Mouse (Mus musculus) monocyte, adult 2 months (primary cell): ENCODE data around the gene Slc44a1.

Experiments
- DNase-seq, 2 experiments: peaks; one replicate each; pipeline ENCODE4 v3.0.0; 2022; ENCODE audit warnings: low spot score in 2 of 2, low read depth in 1 of 2

Slc44a1 gene

DNA sequence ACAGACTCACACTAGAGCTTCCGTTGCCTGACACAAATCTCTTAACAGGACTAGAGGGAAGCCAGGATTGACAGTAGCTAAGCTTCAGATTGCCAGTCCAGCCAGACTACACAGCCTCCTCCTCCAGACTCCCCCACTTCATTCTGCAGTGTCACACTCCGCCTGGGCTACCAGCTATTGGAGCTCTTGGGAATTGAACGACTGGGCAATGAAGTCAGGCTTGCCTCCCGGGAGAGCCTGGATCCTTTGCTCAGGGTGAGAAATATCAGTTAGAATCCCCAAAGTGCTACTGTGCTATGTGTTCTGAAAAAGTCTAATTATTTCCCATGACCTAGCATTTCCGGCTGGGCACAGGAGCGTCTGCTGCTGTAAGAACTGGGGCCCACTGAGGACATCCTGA lies 9.7 kb upstream of the Slc44a1 start:
- DNase-seq, result no peak

DNA sequence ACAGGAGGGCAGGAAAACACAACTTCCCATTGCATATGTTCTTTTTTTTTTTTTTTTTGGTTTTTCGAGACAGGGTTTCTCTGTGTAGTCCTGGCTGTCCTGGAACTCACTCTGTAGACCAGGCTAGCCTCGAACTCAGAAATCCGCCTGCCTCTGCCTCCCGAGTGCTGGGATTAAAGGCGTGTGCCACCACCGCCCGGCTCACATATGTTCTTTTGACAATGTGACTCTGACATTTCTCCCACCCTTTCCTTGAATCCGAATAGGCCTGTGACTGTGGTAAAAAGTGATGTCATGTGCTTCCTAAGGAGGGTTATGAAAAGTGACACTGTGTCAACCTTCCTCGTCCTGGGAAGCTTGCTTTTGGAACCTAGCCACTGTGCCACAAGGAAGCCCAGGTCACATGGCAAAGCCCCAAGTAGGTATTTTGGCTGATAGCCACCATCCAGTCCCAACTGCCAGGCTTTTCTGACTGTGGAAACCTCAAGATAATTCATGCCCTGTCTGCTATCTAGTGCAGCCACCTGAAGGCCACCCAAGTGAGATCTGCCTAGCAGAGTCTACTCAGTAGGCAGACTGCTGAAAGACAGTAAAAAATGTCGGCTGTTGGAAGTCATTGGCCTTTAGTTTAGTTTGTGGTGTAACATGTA lies 8.5 kb upstream of the Slc44a1 start:
- no peak for DNase-seq

GRCm38 (mm10) chr4:53437110-53437755 lies 3.0 kb upstream of the Slc44a1 start:
- no peak for DNase-seq

DNA sequence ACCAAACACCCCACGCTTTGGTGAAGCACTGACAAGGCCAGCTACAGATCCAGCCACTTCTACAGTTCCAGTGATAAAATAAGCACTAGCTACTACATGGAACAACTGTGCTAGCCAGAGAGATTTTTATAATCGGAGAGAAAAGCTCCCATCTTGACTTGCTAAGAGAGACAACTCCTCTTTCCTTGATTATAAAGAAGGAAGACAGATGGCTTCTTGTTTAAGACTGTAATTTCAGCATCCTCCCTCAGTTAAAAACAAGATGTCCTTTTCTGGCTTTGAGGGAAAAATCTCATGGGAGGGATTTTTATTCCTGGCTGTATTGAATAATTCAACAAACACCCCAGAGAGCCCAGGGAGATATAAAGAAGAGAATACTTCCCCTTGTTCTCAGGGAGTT lies 1.8 kb upstream of the Slc44a1 start:
- no peak for DNase-seq

DNA sequence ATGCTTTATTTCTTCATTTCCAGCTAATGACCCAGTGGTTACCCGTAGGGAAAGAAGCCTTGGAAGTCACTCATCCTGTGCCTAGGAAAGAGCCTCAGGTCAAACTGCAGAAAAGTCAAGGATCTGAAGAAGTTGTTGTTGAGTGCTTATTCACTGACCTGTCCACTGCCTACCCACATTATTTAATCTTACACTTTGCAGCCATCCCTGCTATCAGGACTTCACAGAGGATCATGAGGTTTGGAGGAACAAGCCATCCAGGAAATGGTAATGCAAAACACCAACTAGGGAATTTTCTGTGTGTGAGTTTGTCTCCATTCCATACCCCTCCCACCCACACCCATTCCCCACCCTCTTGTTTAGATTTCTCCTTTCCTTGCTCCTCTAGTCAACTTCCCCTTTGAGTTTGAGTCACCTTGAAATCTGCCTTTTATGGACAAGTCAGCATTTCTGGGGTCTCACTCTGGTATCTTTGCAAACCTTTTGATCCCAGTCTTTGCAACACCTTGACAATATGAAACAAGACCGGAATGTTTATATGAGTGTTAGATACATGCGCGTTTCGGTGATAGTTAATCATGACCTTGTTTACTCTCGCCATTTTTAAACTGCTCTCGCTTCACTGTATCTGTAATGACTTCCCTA lies 1.3 kb upstream of the Slc44a1 start:
- no peak for DNase-seq

- DNase-seq, result no peak
These were observed 590 bp upstream of the Slc44a1 start for GRCm38 (mm10) chr4:53439636-53440009.

DNA sequence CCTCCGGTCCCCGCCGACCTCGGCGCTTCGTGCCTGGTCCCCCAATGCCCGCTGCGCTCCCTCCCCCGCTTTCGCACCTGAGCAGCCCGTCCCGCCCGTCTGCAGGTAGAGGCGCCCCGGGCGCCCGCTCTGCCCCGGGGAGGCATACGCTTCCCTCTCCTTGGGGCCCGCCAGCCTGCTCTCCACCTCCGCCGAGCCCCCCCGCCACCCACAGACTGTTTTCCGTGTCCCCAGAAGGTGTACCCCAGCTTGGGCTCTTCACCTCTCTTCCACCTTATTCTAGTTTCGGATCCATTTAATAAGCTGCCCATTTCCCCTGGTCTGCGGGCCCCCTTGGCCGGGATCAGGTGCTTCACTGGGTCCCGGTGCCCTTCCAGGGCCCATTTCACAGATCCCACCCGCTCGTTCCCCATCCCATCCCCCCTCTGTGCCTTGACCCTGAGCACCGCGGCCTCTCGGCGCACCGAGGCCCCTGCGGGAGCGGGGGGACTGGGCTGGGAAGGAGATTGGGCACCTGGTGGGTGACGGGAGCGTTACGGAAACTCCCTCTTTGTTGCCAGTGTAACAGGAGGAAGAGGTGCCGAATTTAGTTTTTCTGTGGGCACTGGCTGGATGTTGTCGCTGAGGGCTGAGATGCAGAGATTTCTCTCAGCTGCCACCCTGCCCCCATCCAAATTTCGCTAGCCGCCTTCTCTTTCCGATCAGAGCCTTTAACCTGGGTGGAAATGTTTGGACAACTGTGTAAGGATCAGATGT lies 781 bp downstream of the Slc44a1 start:
- peak in 1 of 2 experiments; percentile 22 for DNase-seq

DNA sequence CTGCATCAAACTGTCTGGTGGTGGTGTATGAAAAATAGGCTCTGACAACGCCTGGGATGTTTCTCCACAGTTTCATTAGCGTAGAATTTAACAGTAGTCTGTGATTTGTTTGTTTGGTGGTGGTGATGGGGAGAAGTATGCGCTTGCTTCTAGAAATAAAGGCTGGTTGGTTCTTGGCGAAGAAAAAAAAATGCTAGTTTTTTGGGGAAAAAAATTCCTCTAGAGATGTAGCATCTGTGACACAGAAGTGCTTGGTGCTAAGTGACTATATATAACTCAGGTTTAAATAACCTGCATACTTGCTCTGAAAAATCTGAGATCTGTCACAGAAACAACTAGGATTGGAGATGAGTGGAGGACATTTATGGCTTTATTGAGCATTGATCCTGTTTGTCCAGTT lies 1.5 kb downstream of the Slc44a1 start:
- no peak for DNase-seq

- DNase-seq, result no peak
These were observed 6.0 kb downstream of the Slc44a1 start for GRCm38 (mm10) chr4:53446216-53446615.

DNA sequence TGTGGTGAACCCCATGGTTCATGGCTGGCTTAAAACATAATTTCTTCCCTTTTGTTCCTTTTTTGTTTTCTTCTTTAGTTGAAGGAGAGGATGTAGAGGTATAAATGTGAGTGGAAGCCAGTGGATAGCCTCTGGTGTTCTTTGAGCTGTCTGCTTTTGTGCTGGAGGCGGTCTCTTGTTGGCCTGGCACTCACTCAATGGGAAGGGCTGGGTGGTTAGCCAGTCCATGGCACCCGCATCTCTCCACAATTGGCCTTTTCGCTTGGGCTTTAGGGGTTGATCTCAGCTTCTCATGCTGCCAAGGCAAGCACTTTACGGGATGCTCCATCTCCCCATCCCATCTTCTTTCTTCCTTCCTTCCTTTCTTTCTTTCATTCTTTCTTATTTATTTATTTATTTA lies 7.6 kb downstream of the Slc44a1 start:
- DNase-seq, result no peak

DNA sequence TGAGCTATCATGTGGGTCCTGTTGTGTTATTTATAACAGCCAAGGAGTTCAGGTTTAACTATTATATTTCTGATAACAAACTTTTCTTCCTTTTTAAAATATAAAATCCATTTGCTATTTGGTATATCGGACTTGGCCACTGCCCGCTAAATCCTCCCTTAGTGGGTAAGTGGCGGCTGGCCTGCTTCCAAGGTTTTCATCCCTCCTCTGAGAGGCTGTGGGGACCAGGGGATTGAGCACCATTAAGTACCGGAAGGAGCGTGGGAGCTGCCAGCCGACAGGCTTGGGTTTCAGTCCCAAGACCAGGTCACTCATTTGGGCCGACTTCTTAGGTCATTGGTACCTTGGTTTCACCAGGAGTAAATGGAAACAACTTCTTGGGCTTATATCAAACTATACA lies 10.5 kb downstream of the Slc44a1 start:
- no peak for DNase-seq

DNA sequence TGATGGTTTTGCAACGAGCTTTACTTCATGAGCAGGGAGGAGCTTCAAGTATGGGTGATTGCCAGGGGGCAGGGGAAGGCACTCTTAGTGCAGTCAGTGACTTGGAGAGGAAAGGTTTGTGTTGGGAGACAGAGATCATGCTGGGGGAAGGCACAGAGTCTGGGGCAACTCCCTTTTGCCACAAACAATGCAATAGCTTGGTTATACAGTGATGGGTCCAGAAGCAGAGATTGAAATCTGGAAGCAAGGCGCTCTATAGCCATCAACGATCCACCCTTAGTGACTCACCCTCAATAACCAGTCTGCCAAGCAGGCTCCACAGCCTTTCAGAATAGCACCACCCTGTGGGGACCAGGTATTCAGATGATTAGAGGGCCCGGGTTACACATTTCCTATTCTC lies 11.7 kb downstream of the Slc44a1 start:
- DNase-seq, result no peak

DNA sequence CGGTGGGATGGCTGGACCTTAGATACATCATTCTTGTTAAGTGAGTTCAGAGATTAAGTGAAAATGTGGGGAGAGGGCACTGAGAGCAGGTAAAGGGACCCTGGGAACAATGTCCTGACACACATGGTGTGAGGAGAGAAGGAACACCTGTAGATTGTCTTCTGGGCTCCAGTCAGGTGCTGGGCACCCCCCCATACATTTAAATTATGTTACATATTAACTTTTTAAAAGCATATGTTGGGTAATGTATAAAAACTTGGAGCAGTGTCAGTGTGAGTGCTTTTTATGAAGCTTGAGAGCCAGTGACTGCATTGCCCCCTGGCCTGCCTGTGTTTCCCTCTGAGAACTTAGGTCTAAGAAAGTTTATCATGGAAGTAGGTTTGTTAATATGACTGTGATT lies 12.2 kb downstream of the Slc44a1 start:
- DNase-seq, result no peak

- no peak for DNase-seq
These were observed 13.0 kb downstream of the Slc44a1 start for GRCm38 (mm10) chr4:53452976-53453889.

DNA sequence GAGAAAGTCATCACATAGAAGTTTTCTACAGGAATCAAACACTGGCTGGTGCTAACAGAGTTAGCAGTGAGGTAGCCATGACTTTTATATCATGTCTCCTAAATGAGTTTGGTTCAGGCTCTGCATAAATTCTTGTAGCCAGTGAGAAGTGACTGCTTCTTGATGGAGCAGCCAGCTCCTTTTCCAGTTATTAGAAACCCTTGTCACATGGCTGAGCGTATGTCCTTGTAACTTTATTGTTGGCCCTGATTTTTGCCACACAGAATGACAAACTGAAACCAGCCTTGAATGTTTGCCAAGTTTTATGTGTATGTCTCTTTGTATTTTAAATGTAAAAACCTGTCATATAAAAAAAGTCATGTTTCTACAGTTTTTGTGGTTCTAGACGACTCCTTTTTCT lies 15.7 kb downstream of the Slc44a1 start:
- DNase-seq, result no peak

GRCm38 (mm10) chr4:53456570-53456969 lies 16.4 kb downstream of the Slc44a1 start:
- no peak for DNase-seq

- no peak for DNase-seq
These were observed 18.3 kb downstream of the Slc44a1 start for GRCm38 (mm10) chr4:53458503-53458902.

GRCm38 (mm10) chr4:53459697-53460096 lies 19.5 kb downstream of the Slc44a1 start:
- DNase-seq, result no peak

DNA sequence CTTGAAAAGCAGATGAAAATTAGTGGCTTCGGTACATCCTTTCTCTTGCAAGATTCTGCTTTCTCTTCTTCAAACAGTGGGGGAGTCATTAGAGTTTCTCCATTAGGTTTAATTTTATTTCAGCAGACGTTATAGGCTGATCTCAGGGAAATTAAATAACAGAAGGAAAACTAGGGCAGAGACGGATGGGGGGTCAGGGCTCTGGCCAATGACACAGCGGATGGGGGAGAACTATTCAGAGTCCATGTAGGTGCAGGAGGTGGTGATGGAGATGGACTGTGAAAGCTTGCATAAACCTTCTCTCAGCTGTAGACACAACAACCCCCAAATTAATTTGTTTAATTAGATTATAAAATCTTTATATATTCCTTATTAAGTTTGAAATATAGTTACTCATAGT lies 20.8 kb downstream of the Slc44a1 start:
- DNase-seq, result no peak

GRCm38 (mm10) chr4:53462069-53462468 lies 21.9 kb downstream of the Slc44a1 start:
- DNase-seq, result no peak
